Mouse (Mus musculus) lung, postnatal 10 days (tissue): Measurements from ENCODE around the gene 2200002J24Rik.
A peak's percentile ranks its signal among the peaks of the same experiment; 100 is the strongest.

Experiments
- DNase-seq: peaks from one replicate; pipeline ENCODE4 v3.0.0; 2021

2200002J24Rik gene

DNA sequence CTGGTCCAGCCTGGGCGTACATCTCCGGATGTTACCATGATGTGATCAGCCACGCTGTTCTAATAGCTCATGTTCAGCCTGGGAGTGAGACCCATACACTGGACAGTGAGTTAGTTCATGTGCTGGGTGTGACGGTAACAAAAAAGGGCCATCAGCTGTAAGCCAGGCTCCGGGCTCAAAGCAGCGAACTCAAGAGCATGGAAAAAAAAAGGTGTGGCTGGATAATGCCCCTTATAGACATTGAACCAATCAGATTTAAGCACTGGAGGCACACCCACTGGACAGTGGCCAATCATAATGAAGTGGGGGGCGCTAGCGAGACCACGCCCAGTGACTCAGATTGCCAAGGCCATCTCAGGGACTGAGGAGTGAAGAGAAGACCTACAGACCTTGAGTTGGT is at the start of gene 2200002J24Rik:
Gene 2200002J24Rik, plus strand, starts transcription at position 338 of the 400 bp plus-strand sequence.
- DNase-seq, result peak; percentile 39

DNA sequence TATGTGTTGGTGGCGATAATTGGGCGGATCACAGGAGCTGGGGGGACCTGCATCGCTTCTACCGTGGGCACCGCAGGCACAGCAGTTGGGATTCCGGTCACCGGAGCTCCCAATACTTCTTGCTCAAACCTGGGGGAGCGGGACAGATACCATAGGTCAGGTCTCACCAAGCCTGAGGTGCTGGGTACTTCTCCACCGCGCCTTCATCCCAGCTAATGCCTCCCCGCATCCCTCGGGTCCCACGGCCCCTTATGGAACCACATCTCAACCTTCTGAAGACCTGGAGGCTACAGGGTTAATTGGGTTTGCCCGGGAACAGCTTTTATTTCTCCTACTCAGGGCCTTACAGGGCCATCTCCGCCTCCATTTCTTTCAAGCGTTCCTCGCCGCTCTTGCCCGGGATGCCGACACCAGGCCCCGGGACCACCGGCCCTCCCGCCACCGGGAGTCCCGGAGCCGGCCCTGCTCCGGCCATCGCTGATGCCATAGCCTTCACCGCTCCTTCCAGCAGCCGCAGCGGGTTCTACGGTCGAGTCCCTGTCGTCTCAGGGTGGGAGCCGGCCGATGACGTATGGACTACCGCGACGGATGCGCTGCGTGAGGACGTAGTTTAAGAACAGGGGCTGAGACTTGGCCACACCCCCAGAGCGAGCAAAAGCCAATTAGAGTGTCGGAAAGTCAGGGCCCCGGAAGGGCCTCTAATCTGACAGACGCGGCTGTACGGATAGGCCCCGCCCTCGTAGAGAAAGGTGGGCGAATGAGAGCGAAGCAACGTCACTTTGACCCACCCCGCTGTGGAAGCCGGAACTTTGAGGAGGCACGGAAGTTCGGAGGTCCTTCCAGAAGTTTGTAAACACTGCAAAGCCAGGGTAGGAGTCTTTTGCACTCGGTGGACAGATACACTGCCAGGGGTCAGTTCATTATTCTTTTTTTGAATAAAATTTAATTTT is 48.9 kb upstream of the 2200002J24Rik start, which contains the start of gene Rbm42:
Gene Rbm42, minus strand, starts transcription at position 727 of the 950 bp plus-strand sequence.
- DNase-seq, result peak; percentile 100

DNA sequence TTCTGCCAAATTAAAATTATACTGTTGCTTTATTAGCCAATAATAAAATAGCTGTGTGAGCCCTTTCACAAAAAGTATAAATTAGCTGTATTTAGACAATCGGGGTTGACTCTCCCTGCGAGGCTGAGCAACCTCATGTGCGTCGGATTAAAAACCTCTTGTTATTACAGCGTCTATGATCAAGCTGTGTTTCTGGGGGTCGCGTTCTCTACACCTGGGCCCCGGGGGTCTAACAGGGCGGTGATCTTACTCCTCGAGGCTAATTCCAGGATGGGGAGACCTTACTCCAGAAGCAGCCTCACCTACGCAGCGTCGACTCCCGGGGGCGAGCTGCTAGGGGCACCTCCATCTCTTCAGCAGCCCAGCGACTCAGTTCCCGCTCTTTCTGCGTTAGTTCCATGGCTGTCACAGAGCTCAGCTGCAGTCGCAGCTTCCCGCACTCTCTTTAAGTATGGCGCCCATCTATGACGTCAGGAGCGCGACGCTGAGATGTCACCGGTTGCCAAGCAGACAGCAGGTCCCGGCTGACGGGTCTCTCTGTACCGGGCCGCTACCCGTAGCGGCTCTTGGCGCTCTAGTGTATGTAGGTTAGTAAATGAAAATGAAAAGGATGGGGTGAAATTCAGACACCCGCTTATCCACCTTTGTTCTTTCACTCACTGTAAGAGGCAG is 34.1 kb upstream of the 2200002J24Rik start, which contains the start of gene Haus5:
Gene Haus5, minus strand, starts transcription at position 466 of the 672 bp plus-strand sequence.
- DNase-seq, result peak; percentile 94

DNA sequence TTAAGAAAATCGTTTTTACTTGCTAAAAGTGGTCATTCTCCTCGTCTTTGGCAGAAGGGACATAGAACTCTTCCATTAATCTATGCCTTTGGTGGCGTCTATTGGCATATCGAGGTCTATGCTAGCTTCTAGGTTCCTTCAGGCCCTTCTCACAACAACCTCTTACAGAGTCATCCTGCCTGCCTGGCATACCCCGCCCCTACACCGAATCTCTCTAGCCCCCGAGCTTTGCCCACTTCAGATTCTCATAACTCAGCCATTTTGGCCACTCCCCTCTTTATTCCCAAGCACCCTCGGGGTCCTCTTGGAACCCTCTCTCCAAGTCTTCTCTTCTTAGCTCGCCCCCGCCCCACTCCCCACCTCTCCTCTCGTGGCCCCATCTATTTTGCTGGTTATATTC is 33.4 kb upstream of the 2200002J24Rik start:
- peak; percentile 17 for DNase-seq

DNA sequence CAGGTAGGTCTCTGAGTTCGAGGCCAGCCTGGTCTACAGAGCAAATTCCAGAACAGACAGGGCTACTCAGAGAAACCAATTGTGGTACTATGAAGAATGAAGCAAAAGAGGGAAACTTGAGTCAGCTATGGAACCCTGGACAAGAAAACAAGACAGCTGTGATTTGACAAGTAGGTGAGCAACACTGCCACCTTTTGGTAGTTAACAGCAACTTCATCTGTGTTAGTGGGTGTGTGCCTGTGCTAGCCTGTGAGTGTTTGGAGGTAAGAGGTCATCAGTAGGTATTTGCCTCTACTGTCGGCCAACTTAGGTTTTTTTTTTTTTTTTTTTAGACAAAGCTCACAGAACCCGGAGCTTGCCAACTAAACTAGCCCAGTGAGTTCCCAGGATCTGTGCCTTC is 29.5 kb upstream of the 2200002J24Rik start:
- peak; percentile 13 for DNase-seq

DNA sequence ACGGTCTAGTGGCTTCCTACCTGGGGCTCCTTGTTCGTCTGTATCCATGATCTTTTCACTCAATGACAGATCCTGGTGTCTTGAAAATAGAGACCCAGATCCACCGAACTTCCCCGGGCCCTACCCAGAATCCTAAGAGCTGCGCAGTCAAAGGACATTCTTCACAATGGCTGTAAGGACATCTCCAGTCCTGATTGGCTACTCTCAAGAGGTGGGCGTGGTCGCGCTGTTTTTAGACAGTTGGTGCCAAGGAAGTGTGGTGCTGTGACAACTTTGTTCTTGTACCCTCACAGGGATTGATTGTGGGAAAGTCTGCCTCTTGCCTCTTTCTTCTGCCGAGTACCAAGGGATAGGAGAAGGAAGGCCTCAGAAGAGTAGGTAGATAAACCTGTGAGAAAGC is 27.2 kb upstream of the 2200002J24Rik start, which contains the start of gene Pmis2:
Gene Pmis2, minus strand, starts transcription at position 126 of the 400 bp plus-strand sequence.
- no peak for DNase-seq

DNA sequence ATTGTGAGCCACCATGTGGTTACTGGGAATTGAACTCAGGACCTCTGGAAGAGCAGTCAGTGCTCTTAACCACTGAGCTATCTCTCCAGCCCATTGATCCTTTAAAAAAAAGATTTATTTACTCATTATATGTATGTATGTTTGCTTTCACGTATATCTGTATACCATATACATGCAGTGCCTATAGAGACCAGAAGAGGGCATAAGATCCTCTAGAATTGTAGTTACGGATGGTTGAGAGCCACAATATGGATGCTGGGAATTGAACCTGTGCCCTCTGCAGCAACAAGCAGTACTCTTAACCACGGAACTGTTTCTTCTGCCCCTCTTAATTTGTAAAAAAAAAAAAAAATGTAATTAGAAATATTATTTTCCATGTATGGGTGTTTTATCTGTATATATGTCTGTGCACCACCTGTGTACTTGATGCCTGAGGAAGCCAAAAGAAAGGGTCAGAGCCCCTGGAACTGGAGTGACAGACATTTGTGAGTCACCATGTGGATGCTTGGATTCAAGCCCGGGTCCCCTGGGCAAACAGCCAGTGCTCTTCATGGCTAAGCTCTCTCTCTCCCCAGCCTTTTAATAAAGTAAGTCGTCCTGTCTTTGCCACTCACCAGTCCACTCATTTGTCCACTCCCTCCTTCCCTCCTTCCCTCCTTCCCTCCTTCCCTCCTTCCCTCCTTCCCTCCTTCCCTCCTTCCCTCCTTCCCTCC is 20.3 kb upstream of the 2200002J24Rik start:
- peak; percentile 27 for DNase-seq

DNA sequence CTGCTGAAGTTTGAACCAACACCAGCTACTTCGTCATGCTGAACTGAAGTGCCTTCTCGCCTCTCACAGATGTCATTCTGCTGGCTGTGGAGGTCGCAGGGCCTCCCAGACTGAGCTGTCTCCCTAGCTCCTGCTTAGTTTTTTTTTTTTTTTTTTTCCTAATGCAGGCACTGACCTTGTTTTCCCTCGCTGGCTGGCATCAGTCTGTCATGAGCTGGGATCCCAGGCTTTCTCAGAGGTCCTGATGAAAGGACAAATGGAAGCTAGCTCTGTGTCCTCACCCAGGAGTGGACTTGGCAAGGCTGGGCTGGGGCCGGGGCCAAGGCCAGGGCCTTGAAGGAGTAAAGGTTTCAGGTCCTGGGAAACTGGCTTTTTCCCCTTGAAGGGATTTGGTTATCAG is 16.8 kb upstream of the 2200002J24Rik start:
- DNase-seq, result no peak

DNA sequence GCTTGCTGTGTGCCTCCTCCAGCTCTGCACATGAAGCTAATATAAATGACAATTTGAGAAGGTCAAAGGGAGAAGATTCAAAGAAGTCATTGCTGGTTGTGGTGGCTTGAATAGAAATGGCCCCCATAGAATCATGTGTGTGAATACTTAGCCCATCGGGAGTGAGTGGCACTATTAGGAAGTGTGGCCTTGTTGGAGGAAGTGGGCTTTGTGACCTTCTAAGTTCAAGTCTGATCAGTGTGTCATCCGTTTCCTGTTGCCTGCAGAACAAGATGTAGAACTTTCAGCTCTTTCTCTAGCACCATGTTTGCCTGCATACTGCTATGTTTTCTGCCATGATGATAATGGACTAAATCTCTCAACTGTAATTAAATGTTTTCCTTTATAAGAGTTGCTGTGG is 15.3 kb upstream of the 2200002J24Rik start:
- DNase-seq, result no peak

DNA sequence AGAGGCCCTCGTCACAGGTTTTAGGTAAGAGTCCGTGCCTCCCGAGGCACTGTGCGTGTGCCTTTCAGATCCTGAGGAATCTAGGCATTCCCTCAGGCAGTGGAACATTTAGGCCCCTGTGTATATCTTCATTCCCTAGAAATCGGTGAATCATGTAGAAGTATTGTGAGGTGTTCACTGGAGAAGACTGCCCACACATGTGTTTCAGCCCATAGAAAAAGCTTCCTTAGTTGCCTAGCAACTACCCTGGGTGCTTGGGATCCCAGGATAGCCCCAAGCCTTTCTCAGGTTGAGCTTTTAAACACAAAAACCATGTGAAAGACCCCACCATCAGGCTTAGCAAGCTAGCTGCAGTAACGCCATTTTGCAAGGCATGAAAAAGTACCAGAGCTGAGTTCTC is 10.4 kb upstream of the 2200002J24Rik start:
- no peak for DNase-seq

DNA sequence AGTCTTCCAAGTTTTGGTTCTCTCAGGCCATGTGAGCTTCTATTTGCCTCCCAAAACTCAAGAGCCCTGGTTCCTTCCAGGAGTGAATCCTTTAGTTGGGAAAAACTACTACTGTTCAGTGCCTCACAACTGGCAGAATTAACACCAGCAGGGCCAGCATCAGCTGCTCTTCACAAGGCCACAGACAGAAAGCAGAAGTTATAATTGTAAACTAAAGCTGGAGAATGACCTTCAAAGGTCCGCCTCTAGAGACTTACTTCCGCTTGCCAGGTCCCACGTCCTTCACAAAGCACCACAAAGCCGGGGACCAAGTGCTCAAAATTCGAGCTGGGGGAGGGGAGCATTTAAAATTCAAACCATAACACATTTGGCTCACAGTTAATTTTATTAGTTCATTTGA is 625 bp upstream of the 2200002J24Rik start:
- DNase-seq, result no peak

DNA sequence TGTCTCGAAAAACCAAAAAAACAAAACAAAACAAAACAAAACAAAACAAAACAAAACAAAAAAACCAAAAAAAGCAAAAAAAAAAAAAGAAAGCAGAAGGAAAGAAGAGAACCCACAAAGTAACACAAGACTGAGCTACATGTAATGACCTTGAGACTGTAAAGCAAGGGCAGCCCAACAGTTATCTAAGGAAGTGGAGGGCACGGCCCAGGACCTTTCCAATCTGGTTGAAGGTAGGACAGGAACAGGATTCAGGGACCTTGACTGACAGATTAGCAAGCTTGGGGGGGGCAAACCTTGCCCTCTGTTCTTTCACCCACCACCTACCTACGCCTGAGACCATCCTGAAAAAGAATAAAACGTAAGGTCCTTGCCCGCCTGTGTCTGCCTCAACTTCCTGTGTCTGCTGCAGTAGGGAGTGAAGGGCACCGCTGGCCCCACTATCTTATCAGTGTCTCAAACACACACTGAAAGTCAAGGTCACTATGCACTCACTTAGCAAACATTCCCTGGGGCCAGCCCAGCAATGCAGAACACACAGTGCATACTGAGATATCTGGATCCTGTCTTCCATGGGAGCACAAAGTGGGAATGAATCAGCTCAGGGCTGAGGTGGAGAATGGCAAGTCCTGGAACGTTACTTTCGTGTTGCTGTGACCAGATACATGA is 7.6 kb downstream of the 2200002J24Rik start:
- DNase-seq, result no peak

DNA sequence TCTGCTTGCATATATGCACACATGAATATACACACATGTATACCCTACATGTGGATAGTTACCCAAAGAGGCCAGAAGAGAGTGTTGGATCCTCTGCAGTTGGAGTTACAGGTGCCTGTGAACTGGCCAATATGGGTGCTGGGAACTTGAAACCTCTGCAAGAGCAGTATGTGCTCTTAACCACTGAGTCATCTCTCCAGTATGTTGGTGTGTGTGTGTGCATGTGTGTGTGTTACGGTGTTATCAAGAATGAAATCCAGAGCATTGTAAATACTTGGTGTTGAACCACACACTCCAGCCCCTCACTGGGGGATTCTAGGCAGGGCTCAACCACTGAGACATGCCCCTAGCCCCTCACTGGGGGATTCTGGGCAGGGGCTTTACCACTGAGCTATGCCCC is 8.7 kb downstream of the 2200002J24Rik start:
- no peak for DNase-seq

DNA sequence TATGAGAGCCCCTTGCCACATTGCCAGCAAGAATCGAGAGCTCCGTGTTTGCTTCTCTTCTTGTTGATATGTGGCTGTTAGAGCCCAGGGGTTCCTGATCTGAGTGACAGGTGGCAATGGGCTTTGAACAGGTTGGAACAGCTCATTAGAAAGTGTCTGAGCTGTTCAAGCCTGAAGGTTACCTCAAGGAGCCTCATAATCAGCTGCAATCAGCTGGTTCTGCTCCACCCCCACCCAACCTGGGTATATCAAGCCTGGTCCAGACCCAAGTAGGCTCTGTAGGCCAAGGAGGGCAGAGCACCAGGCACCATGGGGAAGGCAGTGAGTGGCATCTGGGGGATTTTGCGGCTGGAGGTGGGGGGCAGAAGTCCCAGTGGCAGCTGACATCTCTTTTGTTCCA is 13.2 kb downstream of the 2200002J24Rik start, which contains the start of gene Atp4a:
Gene Atp4a, plus strand, starts transcription at position 268 of the 400 bp plus-strand sequence.
- DNase-seq, result no peak

DNA sequence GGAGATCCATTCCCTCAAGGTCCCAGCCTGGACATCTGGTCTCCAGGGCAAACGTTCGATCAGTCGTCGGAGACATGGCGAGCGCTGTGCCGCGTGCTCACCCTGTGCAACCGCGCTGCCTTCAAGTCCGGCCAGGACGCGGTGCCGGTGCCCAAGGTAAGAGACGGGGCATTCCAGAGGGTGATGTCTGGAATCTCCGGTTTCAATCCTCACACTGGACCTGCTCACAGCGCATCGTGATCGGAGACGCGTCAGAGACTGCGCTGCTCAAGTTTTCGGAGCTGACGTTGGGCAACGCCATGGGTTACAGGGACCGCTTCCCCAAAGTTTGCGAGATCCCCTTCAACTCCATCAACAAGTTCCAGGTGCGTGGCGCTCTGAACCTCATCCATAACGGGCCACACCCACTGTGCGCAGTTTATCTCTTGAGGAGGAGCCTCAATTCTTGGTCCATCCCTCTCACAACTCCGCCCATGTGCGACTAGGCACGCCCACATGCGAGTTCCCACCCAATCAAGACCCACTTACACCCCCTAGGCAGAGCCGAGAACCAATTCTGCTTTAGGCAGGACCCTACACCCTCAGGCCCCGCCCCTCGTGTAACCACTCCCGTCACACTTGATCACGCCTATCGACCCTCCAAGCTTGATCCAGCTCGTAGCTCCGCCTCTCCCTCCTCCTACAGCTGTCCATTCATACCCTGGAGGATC is 18.4 kb downstream of the 2200002J24Rik start:
- DNase-seq, result peak; percentile 77

DNA sequence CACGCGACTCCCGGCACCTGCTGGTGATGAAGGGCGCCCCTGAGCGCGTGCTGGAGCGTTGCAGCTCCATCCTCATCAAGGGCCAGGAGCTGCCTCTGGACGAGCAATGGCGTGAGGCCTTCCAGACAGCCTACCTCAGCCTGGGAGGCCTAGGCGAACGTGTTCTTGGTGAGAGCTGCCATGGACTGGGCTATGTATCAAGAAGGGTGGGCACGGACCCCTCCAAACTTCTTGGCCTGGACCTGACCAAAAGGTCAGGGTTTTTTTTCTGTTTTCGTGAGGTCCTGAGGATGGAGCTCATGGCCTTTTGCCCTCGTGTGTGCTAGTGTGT is 19.0 kb downstream of the 2200002J24Rik start:
- DNase-seq, result no peak

DNA sequence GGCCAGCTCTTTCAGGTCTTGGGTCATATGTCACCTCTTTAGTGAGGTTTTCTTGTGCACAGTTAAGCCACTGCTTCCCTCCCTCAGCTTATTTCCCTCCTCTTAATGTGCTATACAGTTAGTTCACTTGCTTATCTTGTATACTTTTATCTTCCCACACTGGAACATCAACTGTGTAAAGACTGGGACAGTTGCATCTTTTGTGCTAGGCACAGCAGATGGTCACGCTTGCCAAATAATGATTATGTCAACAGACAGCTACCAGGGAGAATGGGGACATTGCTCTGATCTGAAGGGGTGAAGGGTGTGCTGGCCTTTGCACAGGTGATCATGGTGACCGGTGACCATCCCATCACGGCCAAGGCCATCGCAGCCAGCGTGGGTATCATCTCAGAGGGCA is 20.9 kb downstream of the 2200002J24Rik start:
- no peak for DNase-seq

DNA sequence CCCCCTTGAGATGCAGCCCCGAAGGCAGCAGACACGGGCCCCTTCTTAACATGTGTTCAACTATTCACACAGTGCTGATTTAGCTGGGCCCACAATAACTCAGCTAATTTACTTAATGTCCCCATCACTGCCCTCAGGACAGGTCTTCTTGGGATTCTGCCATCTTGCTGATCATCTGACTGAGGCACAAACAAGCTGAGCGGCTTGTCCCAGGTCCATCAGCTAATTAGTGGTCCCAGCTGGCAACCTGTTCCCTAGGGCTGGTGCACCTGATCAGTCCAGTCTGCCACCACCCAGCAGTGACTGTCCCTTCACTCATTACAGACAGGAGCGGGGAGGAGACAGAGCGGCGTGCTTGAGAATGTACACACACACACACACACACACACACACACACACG is 22.6 kb downstream of the 2200002J24Rik start:
- DNase-seq, result no peak

DNA sequence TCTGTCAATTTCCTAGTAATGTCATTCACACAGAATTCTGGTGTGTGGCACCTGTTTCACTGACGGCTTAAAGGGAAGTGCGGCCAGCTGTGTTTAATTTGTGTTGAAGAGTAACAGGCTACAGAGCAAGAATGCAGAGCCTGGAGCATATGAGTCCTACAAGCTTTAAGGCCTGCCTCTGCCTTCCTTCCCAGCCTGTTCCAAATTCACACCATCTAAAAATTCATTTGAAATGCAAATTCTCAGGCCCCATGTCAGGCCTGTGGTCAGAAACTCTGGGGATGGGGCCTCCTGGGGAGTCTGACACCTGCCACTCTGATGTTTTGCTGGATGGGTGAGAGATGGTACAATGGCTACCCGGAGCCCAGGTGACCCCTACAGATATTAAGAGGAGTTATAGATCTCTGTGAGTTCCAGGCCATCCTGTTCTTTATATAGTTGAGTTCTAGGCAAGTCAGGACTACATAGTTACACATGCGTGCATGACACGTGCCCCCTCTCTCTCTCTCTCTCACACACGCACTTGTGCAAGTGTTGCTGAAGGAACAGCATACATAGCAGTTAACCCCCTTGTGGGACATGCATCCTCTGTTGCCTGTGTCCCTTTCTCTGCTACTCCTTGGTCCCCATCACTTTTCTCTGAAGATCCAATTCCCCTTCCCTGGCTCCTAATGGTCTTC is 24.7 kb downstream of the 2200002J24Rik start:
- no peak for DNase-seq

DNA sequence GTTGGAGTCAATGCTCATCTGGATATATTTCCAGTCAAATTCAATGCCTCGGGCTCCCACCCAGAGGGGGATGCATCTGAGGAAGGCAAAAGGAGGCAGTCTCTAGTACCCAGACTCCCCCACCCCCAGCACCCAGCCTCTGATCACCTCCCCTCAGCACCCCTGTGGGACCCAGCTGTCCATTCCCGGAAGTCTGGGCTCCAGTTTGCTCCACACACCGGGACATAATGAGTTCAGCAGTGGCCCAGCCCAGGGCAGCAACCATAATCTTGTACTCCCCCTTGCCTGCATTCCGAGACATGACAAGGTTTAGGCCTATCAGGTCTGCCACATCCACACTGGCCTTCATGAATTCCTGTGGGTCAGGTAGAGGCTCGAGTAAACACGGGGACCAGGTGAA is 29.5 kb downstream of the 2200002J24Rik start:
- DNase-seq, result no peak

DNA sequence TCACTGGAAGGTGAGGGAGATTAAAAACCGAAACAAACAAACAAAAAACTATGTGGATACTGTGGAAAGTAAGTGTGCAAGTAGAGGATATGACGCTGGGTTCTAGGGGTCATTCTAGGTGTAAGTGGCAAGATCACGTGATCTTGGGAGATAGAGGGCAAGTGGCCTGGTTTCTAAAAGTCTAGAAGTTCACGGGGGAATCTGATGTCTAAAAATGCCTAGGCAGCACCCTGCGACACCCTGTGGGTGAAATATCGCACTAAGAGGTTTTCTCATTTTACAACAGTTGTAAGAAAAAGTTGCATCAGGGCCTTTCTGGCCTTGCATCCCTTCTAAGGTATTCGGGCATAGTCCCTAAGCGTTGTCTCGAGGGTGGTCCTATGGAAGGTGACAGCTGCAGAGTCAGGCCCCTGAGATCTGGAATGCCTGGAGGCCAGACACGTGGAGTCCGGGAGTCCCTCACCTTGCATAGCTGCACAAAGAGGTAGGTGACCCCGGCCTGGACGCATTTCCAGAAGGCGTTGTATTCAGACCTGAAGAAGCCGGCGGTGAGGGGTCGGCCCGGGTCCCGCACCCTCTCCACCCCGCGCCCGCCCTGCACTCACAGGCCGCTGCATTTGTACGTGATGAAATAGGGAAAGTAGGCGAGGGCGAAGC is 30.1 kb downstream of the 2200002J24Rik start:
- DNase-seq, result no peak
